Comparison of ENCODE assay signal across 19 mouse cellular contexts in the genomic region with DNA sequence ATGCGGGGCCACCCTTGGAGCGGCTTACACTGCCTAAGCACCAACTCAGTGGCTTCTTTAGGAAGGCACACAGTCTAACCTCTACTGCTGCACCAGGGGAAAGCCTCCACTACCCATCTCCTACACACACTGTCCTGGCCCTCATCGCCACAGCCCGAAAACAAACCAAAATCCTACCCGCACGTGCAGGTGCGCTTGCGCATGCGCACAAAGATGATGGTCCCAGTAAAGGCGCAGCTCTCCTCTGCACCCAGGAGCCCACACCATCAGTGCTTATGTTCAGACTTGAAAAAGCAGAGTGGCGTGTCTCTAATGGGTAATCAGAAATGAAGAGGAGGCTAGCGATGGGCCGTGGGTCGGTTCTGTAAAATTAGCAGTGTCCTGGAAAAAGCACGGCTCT.
A peak's percentile ranks its signal among the peaks of the same experiment; 100 is the strongest.
DNase-seq lines count a peak whose midpoint lies in the region; ATAC-seq and TF ChIP-seq lines count a peak whose summit lies in the region.
"Had no signal": no experiment of that assay in that cellular context is flagged by ENCODE, and none has a peak within 500 bp of the region (broad histone marks: within the 10 kb centered on the region; RNA-seq: fewer than 3 reads in every experiment).

No protein-coding gene starts in this region.

- WGBS in heart, embryonic 13.5 days: 83% methylated on average over 15 of the region's 15 CpGs
- WGBS in stomach, embryonic 14.5 days: 84% methylated on average over 15 of the region's 15 CpGs
- 89% methylated on average over 15 of the region's 15 CpGs for WGBS in stomach, postnatal 0 days
- 76% methylated on average over 15 of the region's 15 CpGs for WGBS in intestine, embryonic 15.5 days

- H3K4me3 ChIP-seq in heart, embryonic 13.5 days: no peak overlapping the region
- H3K4me3 ChIP-seq in stomach, embryonic 14.5 days (ENCODE audit: low read depth, low read length): no peak overlapping the region
- no peak overlapping the region for H3K4me3 ChIP-seq in stomach, postnatal 0 days (ENCODE audit: low read depth, low read length)
- no peak overlapping the region for H3K4me3 ChIP-seq in intestine, embryonic 15.5 days (replicated peaks)
- H3K4me3 ChIP-seq in gastrocnemius, adult 2 months: no peak overlapping the region
- H3K4me3 ChIP-seq: left cerebral cortex, adult 2 months; stomach, embryonic 15.5 days had no signal

- no peaks in the 10 kb centered on the region for H3K36me3 ChIP-seq in heart, embryonic 13.5 days
- H3K36me3 ChIP-seq in stomach, embryonic 14.5 days (ENCODE audit: control insufficient read depth, insufficient read depth, low read length): no peaks in the 10 kb centered on the region
- H3K36me3 ChIP-seq in stomach, postnatal 0 days (ENCODE audit: control insufficient read depth, insufficient read depth, low read length): no peaks in the 10 kb centered on the region
- no peaks in the 10 kb centered on the region for H3K36me3 ChIP-seq in intestine, embryonic 15.5 days
- H3K36me3 ChIP-seq: G1E; stomach, embryonic 15.5 days had no signal

- no peak overlapping the region for H3K4me2 ChIP-seq in heart, embryonic 13.5 days
- H3K4me2 ChIP-seq in stomach, embryonic 14.5 days (replicated peaks; ENCODE audit: low read depth, low read length): no peak overlapping the region
- no peak overlapping the region for H3K4me2 ChIP-seq in stomach, postnatal 0 days (replicated peaks; ENCODE audit: low read depth)
- H3K4me2 ChIP-seq in intestine, embryonic 15.5 days (replicated peaks): no peak overlapping the region
- H3K4me2 ChIP-seq: stomach, embryonic 15.5 days had no signal

- H3K27me3 ChIP-seq in heart, embryonic 13.5 days (replicated peaks): no peaks in the 10 kb centered on the region
- no peaks in the 10 kb centered on the region for H3K27me3 ChIP-seq in stomach, embryonic 14.5 days (ENCODE audit: control insufficient read depth, insufficient read depth, low read length)
- no peaks in the 10 kb centered on the region for H3K27me3 ChIP-seq in stomach, postnatal 0 days (ENCODE audit: control insufficient read depth, insufficient read depth, low read length)
- H3K27me3 ChIP-seq in intestine, embryonic 15.5 days (replicated peaks): no peaks in the 10 kb centered on the region
- H3K27me3 ChIP-seq: stomach, embryonic 15.5 days had no signal

- peaks cover 75% of the 10 kb centered on the region for H3K4me1 ChIP-seq in heart, embryonic 13.5 days
- H3K4me1 ChIP-seq in stomach, embryonic 14.5 days (ENCODE audit: control insufficient read depth, insufficient read depth, low read length): peaks cover 50% of the 10 kb centered on the region
- H3K4me1 ChIP-seq in stomach, postnatal 0 days (replicated peaks; ENCODE audit: control insufficient read depth, insufficient read depth): no peaks in the 10 kb centered on the region; the same call in 1 of the 2 replicates
- peaks cover 59% of the 10 kb centered on the region for H3K4me1 ChIP-seq in intestine, embryonic 15.5 days (replicated peaks)

- intact Hi-C loops in heart, postnatal 36 days (cut with DNase I): no loop called here
- intact Hi-C loops in gastrocnemius, adult 2 months (cut with DNase I): no loop called here

- DNase-seq in heart, postnatal 36 days: no peak
- DNase-seq in stomach, postnatal 0 days (ENCODE audit: low spot score): no peak
- DNase-seq in gastrocnemius, adult 2 months: no peak
- DNase-seq in right cerebral cortex, postnatal 14 days: no peak
- DNase-seq: B cell, adult 2 months; cerebellum, postnatal 25 days; gastrocnemius, postnatal 36 days; kidney, postnatal 25 days; lung, adult 18-20 months; lung, postnatal 36 days; spleen, adult 18-20 months had no signal

- no peaks in the 10 kb centered on the region for H3K9me3 ChIP-seq in heart, embryonic 13.5 days
- H3K9me3 ChIP-seq in stomach, embryonic 14.5 days (ENCODE audit: control insufficient read depth, low read depth, low read length): no peaks in the 10 kb centered on the region
- no peaks in the 10 kb centered on the region for H3K9me3 ChIP-seq in stomach, postnatal 0 days (ENCODE audit: control insufficient read depth, low read length)
- no peaks in the 10 kb centered on the region for H3K9me3 ChIP-seq in intestine, embryonic 15.5 days
- H3K9me3 ChIP-seq: stomach, embryonic 15.5 days had no signal

- peak overlapping the region; percentile 40 for H3K27ac ChIP-seq in heart, embryonic 13.5 days (replicated peaks)
- peak overlapping the region; percentile 33; the same call in 1 of the 2 replicates for H3K27ac ChIP-seq in stomach, embryonic 14.5 days (ENCODE audit: low read length)
- no peak overlapping the region for H3K27ac ChIP-seq in stomach, postnatal 0 days (replicated peaks)
- peak overlapping the region; percentile 9; the same call in 1 of the 2 replicates for H3K27ac ChIP-seq in intestine, embryonic 15.5 days
- H3K27ac ChIP-seq in gastrocnemius, adult 2 months: no peak overlapping the region
- H3K27ac ChIP-seq: left cerebral cortex, adult 2 months; stomach, embryonic 15.5 days had no signal

- H3K9ac ChIP-seq in heart, embryonic 13.5 days: peak overlapping the region; percentile 55
- H3K9ac ChIP-seq in stomach, embryonic 14.5 days (replicated peaks; ENCODE audit: low read depth, low read length): no peak overlapping the region
- H3K9ac ChIP-seq in stomach, postnatal 0 days (ENCODE audit: low read length): no peak overlapping the region
- no peak overlapping the region for H3K9ac ChIP-seq in intestine, embryonic 15.5 days
- H3K9ac ChIP-seq: stomach, embryonic 15.5 days had no signal

- TF ChIP-seq EP300 in stomach, postnatal 0 days (optimal IDR thresholded peaks at IDR 0.05): no peak

- TF ChIP-seq CTCF in stomach, postnatal 0 days (IDR thresholded peaks at IDR 0.05; ENCODE audit: low read depth): no peak
- TF ChIP-seq CTCF in gastrocnemius, adult 2 months (IDR thresholded peaks at IDR 0.05): no peak

- ATAC-seq in heart, embryonic 13.5 days (ENCODE audit: extremely low read depth, insufficient number of reproducible peaks, low FRiP score, low TSS enrichment): no peak
- no peak for ATAC-seq in stomach, embryonic 14.5 days (ENCODE audit: insufficient number of reproducible peaks, insufficient read depth, low FRiP score, low read depth)
- no peak for ATAC-seq in stomach, postnatal 0 days (ENCODE audit: low FRiP score, low TSS enrichment)
- no peak for ATAC-seq in intestine, embryonic 15.5 days
- no peak for ATAC-seq in granulocyte monocyte progenitor cell, adult 5-6 weeks (replicated peaks; ENCODE audit: poor library complexity, severe bottlenecking)
- ATAC-seq: inflammation-experienced regulatory T-cells, adult 6 months had no signal

Comparison
In these comparisons a context has a peak if more than half of its experiments do, and no peak if none do; other contexts are left out.
1. H3K27ac ChIP-seq: peak in heart, embryonic 13.5 days (single experiment), stomach, embryonic 14.5 days (single experiment) and intestine, embryonic 15.5 days (single experiment); none in stomach, postnatal 0 days (single experiment) and gastrocnemius, adult 2 months (single experiment).